Mouse (Mus musculus) stomach, postnatal 0 days (tissue): ENCODE results near the gene Ptk7.

Experiments
- CTCF ChIP-seq: IDR thresholded peaks from 2 replicates; pipeline ENCODE4 v1.5.1; 2016; ENCODE audit warnings: antibody characterized with exemption, low read depth, mild to moderate bottlenecking, moderate library complexity
- EP300 ChIP-seq: optimal IDR thresholded peaks from 2 replicates; pipeline ENCODE3; 2016; ENCODE audit warnings: antibody characterized with exemption

DNA sequence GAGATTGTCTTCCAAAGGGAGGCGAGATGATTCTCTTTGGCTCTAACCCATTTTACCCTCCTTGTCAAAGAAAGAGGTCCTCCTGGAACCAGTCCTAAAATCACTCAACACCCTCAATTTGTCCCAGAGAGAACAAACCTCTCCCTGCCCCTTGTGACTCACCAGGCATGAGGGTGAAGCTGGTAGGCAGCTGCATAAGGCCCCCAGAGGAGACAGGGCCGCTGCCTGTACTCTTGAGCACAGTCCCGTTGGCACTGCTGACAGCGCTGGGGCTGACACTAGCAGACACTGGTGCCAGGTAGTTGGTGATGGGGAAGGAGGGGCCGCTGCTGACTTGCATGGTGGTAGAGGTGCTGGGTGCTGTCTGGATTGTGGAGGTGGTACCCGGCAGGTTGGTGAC is 77.9 kb downstream of the Ptk7 start:
- no peak for TF ChIP-seq CTCF
- no peak for TF ChIP-seq EP300
